Mouse (Mus musculus): Measurements from ENCODE around the gene Man2b2.

The Man2b2 gene

DNA sequence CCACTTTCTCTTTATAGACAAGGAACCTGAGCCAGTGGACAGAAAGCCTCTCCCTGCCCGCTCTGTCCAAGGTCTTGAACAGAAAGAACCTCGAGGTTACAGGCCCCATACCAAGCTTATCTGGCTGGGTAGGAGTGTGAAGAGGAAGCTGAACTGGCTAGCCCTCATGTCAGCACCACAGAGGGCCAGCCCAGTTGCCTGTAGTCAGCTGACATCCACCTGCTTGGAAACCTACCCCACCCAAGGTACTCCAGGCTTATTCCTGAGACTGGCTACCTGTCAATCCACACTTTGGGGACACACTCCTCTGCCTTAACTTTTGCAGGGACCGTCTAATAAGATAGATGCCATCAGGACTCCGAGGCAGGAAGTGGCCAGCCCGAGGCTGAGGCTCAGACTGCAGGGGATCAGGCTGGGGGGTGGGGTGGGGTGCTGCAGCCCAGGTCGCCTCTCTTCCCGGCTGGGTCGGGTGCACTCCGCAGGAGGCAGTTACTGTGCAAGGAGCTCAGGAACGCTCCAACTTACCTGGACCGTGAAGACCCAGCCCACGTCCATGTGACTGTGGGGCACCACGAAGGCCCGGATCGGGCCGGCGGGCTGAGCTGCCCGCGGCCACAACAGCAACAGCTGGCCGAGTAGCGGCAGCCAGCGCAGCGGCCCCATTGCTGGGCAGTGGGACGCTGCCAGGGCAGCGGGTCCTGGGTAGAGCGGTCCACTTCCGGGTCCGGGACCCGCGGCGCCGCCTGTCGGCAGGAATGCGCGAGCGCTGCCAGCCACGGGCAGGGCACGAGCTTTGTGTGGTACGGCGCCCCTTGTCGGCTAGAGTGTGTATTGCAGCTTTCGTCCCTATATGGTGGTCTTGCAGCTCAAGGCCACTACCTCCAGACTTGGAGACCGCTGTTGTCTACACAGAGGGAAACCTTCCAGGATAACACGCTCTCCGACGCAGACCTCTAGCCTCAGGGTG, at the start of gene Man2b2:
TSS of gene Man2b2 (minus strand) at position 741 of the 967 bp plus-strand sequence.
- peak; percentile 94 for DNase-seq (ENCODE audit: low spot score)

DNA sequence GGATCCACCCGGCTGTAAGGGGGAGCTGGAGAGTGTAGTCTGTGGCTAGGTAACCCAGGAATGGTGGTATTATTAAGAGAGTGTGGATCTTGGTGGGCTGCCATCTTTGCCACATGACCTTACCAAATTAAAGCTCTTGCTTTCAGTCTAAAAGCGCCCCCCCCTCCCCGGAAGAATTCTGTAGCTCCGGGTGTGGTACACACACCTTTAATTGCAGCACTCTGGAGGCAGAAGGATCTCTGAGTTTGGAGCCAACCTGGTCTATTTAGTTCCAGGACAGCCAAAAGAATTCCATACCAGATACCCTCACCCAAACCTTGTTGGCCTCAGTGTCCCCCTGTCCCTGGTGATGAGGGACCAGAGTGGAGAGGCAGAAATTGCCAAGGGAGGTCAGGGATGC, 48.3 kb upstream of the Man2b2 start:
- DNase-seq (ENCODE audit: low spot score) = no peak

DNA sequence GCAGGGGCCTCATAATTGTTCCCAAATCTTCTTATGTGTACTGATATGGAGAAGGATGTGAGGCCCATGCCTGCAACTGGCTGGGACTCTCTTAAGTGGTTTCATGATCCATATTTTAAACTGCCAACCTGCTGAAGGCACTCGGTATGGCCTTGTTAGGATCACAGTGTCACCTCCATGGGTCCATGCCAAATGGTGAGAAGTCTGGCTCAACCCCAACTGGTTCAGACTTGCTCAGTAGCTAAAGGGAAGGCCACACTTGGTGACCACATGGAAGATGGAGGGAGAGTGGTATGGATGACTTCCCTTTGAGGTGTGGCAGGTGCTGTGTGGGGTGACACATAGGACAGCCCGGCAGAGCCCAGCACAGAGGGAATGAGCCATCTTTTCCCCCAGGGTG, 47.2 kb upstream of the Man2b2 start:
- DNase-seq (ENCODE audit: low spot score) = no peak

- no peak for DNase-seq (ENCODE audit: low spot score)
These were observed 46.4 kb upstream of the Man2b2 start for GRCm38 (mm10) chr5:36876777-36877396.

GRCm38 (mm10) chr5:36875956-36876355, 45.5 kb upstream of the Man2b2 start:
- no peak for DNase-seq (ENCODE audit: low spot score)

DNA sequence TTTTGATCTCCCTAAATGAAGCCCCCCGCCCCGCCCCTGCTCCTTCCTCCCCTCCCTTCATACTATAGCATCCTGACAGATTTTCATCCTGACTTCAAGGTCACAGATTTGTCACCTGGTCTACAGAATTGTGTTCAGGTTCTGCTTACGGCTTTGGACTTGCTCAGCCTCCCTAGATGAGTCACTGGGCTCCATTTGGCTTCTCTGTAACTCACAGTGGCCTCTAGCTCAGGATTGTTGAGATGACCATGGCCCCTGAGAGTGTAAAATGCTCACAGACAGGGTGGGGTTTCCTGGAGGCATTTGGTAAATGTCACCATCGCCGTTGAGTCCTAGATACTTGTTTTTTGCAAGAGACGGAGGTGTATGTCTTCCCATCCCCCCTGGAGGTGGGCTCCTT, 40.5 kb upstream of the Man2b2 start:
- no peak for DNase-seq (ENCODE audit: low spot score)

- DNase-seq (ENCODE audit: low spot score) = no peak
These were observed 39.3 kb upstream of the Man2b2 start for GRCm38 (mm10) chr5:36869578-36870236.

GRCm38 (mm10) chr5:36869186-36869577, 38.7 kb upstream of the Man2b2 start:
- no peak for DNase-seq (ENCODE audit: low spot score)

DNA sequence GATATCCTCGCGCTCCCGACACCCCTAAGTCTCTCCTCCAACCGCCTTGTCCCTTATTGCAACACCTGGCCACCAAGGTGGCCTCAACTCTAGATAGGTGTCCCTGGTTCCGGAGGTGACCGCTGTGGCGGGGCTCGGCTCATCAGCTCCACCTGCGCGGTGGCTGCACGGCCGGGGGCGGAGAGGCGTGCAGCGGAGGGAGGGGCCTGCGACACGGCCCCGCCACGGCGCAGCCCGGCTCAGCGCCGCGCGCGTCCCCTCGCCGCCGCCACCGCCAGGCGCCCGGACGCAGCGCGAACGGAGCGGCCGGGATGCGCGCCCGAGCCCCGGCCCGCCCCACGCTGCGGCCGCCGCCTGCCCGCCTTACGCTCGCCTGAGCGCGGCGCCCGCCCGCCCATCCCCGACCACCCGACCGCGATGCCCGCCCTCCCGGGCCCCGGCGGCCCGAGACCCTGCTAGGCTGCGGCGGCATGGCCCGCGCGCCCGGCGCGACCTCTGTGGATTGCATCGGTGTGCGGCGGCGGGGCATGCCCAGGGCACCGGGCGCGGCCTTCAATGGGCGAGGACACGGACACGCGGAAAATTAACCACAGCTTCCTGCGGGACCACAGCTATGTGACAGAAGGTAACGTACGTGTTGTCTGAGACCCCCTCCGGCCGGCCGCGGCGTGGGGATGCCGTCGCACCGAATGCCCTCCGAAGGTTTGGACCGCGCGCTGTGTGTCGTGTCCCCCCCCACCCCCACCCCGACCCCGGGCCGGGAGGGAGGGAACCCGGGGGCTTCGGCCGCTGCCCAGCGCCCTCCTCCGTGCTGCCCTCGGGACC, 38.0 kb upstream of the Man2b2 start, which contains the start of gene Ppp2r2c:
TSS of gene Ppp2r2c (plus strand) at position 248 of the 825 bp plus-strand sequence.
- DNase-seq (ENCODE audit: low spot score) = no peak

GRCm38 (mm10) chr5:36867561-36867960, 37.1 kb upstream of the Man2b2 start:
- DNase-seq (ENCODE audit: low spot score) = no peak

- no peak for DNase-seq (ENCODE audit: low spot score)
These were observed 36.3 kb upstream of the Man2b2 start for GRCm38 (mm10) chr5:36866701-36867250.

DNA sequence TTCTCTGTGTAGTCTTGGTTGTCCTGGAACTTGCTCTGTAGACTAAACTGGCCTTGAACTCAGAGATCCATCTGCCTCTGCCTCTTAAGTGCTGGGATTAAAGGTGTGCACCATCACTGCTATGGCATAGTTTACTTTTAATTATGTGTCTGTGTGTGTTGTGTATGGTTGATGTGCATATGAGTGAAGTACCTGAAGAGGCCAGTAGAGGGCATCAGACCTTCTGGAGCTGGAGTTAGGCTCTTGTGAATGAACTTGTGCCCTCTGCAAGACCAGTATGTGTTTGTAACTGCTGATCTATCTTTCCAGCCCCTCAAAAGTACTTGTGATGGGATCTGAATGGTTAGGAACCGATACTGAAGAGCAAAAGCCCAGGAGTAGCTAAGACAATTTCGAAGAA, 30.6 kb upstream of the Man2b2 start:
- DNase-seq (ENCODE audit: low spot score) = no peak

- DNase-seq (ENCODE audit: low spot score) = no peak
These were observed 27.1 kb upstream of the Man2b2 start for GRCm38 (mm10) chr5:36857546-36857945.

DNA sequence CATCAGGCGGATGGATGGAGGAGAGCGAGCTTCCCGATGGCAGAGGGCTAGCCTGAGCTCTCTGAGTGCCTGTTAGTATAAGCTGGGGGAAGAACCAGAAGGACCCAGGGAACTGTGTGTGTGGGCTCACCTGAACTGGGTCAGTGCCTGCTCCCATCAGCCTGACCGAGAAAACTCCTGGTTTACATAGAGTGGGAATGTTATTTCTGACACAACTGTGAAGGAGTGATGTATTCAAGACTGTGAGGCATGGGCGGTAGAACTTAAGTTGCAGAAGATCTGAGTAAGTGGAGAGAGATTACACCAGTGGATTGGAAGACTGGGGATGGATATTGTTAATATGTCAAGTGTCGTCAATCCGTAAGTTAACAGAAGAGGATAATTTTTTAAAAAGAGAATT, 26.1 kb upstream of the Man2b2 start:
- DNase-seq (ENCODE audit: low spot score) = no peak

GRCm38 (mm10) chr5:36855180-36855579, 24.7 kb upstream of the Man2b2 start:
- no peak for DNase-seq (ENCODE audit: low spot score)

- DNase-seq (ENCODE audit: low spot score) = no peak
These were observed 21.1 kb upstream of the Man2b2 start for GRCm38 (mm10) chr5:36851572-36851971.

DNA sequence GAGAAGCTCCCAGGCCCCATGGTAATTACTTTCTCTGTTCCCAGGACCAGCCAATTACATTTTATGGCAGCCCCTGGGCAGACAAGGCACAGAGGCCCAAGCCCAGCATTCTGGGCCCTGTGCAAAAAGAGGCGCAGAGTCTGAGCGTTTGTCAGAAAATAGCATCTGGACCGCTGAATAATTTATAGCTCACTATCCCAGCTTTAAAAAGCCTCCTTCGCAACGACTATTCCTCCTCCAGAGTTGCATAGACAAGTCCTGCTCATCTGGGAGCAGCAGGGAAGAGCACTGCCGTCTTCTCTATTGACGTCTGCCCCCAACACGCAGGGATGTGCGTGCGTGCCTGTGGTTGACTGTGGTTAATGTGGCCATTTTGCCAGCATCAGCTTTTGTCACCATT, 14.0 kb upstream of the Man2b2 start:
- DNase-seq (ENCODE audit: low spot score) = no peak

DNA sequence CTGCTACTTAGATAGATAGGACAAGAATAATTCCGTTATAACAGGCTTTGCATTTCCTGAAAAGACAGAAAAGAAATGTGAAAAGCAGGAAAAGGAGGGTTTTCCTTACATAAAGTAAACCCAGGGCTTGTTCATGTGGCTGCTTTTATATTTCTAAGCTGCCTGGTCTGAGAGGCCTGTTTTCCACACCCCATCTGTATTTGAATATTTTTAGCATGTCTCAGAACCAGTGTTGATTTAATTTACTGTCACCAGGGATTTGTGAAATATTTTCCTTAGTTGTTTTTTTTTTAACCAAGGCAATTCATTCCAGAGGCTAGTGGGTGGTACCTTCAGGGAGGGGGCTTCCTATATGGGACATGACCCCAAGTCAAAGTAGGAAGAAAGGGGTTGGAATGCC, 11.2 kb upstream of the Man2b2 start:
- no peak for DNase-seq (ENCODE audit: low spot score)

DNA sequence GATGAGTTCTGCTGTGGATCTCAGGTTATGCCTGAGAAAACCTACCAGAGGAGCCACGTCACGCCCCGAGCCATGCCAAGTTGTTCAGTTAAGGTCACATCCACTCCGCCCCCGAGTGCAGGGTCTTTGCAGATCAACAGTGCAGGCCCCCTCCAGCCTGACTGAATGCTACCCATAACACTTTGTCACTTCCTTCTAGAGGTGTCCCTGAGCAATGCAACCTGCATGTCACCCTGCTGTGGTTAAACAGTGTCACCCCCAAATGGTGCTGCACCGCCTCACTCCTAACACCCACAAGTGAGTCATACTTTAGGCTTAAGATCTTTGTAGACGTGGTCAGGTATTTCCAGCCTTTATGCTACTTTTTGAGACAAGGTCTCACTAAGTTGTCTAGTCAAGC, 9.6 kb upstream of the Man2b2 start:
- DNase-seq (ENCODE audit: low spot score) = no peak

- no peak for DNase-seq (ENCODE audit: low spot score)
These were observed 9.1 kb upstream of the Man2b2 start for GRCm38 (mm10) chr5:36839602-36840001.

DNA sequence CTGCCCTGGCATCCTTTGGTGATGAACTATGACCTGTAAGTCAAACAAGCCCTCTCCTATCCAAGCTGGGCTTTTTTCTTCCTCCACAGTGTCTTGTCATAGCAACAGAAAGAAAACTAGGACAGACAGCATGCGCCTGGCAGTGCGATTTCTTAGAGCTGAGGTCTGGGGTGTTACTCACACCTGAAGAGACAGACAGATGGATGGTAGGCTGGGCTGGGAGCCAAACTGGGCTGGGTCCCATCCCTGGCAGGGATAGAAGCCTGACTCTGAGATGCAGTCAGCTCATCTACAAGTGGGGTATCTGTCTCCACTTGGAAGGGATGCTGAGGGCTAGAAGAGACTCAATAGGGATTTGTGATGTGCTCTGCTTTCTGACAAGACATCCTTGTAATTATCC, 8.6 kb upstream of the Man2b2 start:
- no peak for DNase-seq (ENCODE audit: low spot score)

DNA sequence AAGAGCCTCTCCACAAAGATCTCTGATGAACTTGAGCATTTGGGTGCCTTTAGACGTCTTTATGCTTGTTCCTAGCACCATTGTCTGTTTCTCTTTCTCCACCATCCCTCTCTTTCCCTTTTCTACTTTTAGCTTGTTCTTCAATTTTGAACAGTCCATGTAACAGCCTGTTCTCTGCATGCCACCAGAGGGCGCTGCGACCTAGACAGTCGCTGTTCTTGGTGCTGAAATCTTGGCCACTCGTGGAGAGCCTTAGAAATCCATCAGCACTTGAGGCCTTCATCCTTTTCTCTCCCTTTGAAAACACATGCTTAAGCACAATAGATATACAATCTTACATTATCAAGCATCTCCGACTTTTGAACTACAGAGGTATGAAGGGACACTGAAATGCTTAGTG, 5.5 kb upstream of the Man2b2 start:
- peak; percentile 75 for DNase-seq (ENCODE audit: low spot score)
